ENCODE assay signal across 14 mouse cellular contexts in genomic region chr2:160148031-160148430, GRCm38 (mm10).
"Had no signal": no experiment of that assay in that cellular context is flagged by ENCODE, and none has a peak within 500 bp of the region (broad histone marks: within the 10 kb centered on the region; RNA-seq: fewer than 3 reads in every experiment).

No protein-coding gene starts in this region.

- H3K4me2 ChIP-seq: neural tube, embryonic 15.5 days; stomach, embryonic 15.5 days had no signal

- H3K9ac ChIP-seq: neural tube, embryonic 15.5 days; stomach, embryonic 15.5 days had no signal

- DNase-seq: right cerebral cortex, adult 18-20 months; right cerebral cortex, postnatal 14 days; right cerebral cortex, postnatal 25 days; right cerebral cortex, postnatal 4 days; spleen, adult 18-20 months; thymus, adult 18-20 months; thymus, adult 2 months; thymus, postnatal 14 days; thymus, postnatal 25 days; thymus, postnatal 36 days; thymus, postnatal 4 days had no signal

- H3K4me1 ChIP-seq: neural tube, embryonic 15.5 days; stomach, embryonic 15.5 days had no signal

- H3K27me3 ChIP-seq: neural tube, embryonic 15.5 days; stomach, embryonic 15.5 days had no signal

- H3K4me3 ChIP-seq: neural tube, embryonic 15.5 days; stomach, embryonic 15.5 days had no signal

- H3K36me3 ChIP-seq: neural tube, embryonic 15.5 days; stomach, embryonic 15.5 days had no signal

- H3K27ac ChIP-seq: neural tube, embryonic 15.5 days; stomach, embryonic 15.5 days; stomach, postnatal 0 days had no signal

- H3K9me3 ChIP-seq: neural tube, embryonic 15.5 days; stomach, embryonic 15.5 days had no signal
